Comparison of ENCODE assay signal across 12 mouse cellular contexts in genomic region chr3:83714572-83714971, GRCm38 (mm10). TPM values are rescaled to one million over a fixed set of nuclear protein-coding genes. Genes with fewer than 3 reads are reported as not detected.
A peak's percentile ranks its signal among the peaks of the same experiment; 100 is the strongest.
DNase-seq lines count a peak whose midpoint lies in the region; ATAC-seq and TF ChIP-seq lines count a peak whose summit lies in the region.
"Had no signal": no experiment of that assay in that cellular context is flagged by ENCODE, and none has a peak within 500 bp of the region (broad histone marks: within the 10 kb centered on the region; RNA-seq: fewer than 3 reads in every experiment).

No protein-coding gene starts in this region.

- intact Hi-C loops in gastrocnemius, postnatal 14 days (cut with DNase I; ENCODE audit: low total_unique reads): no loop called here

- no peaks in the 10 kb centered on the region for H3K4me1 ChIP-seq in lung, adult 2 months (ENCODE audit: control insufficient read depth, insufficient read depth, low read length)
- H3K4me1 ChIP-seq: liver, embryonic 15.5 days had no signal

- no peak for TF ChIP-seq POLR2A in lung, adult 2 months (IDR thresholded peaks at IDR 0.05; ENCODE audit: borderline replicate concordance, extremely low read depth, low read depth, low read length)

- H3K4me3 ChIP-seq in lung, adult 2 months (replicated peaks; ENCODE audit: extremely low read depth, low read depth, low read length): no peak overlapping the region
- H3K4me3 ChIP-seq: hindbrain, embryonic 10.5 days; liver, embryonic 15.5 days; myocyte had no signal

- peak; percentile 49 for TF ChIP-seq CTCF in lung, adult 2 months (IDR thresholded peaks at IDR 0.05; ENCODE audit: insufficient read depth, low read length)

- ATAC-seq in hematopoietic stem cell, adult 5-6 weeks (replicated peaks in 1 of 2; ENCODE audit: insufficient read depth in 1 of 2, low FRiP score in 2 of 2, low TSS enrichment in 1 of 2, low read depth in 1 of 2, poor library complexity in 2 of 2, severe bottlenecking in 2 of 2): peak; percentile 33 to 57; a peak in 2 of 4 replicates

- 75% methylated on average over 6 of the region's 6 CpGs for WGBS in lung, adult 2 months

- DNase-seq in adrenal gland, postnatal 14 days: peak; percentile 40
- no peak for DNase-seq in adrenal gland, adult 8-10 months
- DNase-seq in lung, adult 2 months: no peak
- no peak for DNase-seq in lung, adult 18-20 months
- peak; percentile 33 for DNase-seq in MEL-GATA-1-ER (ENCODE audit: extremely low read depth, low read depth)
- DNase-seq in frontal cortex, postnatal 14 days (ENCODE audit: low spot score in 2 of 2): no peak
- DNase-seq in gastrocnemius, postnatal 14 days: no peak
- DNase-seq: right cerebral cortex, postnatal 25 days had no signal

RNA-seq across cellular contexts. Expression of gene Sfrp2, which starts 51.5 kb away (rescaled TPM):
- 10.6 and 10.7 TPM in 2 replicates for total RNA-seq in adrenal gland, postnatal 14 days (2021)
- total RNA-seq in adrenal gland, adult 8-10 months (2022): 1 to 10 TPM in 3 of 4 experiments, under 1 TPM in 1; 0.59 to 2.6 (median 1.9) TPM
- 33.1 and 48.9 TPM in 2 replicates for polyA plus RNA-seq in lung, adult 2 months (2012; rRNA removed)
- total RNA-seq in hematopoietic stem cell, adult 5-6 weeks (2017): not detected in 2 replicates
- total RNA-seq in gastrocnemius, postnatal 14 days (2021): 10 to 100 TPM in 1 of 2 experiments, 1 to 10 TPM in 1; 8.8 to 14.3 TPM

Comparison
In these comparisons a context has a peak if more than half of its experiments do, and no peak if none do; other contexts are left out.
1. DNase-seq: peak in adrenal gland, postnatal 14 days (single experiment) and MEL-GATA-1-ER (single experiment); none in adrenal gland, adult 8-10 months (single experiment), lung, adult 2 months (single experiment), lung, adult 18-20 months (0 of 2), frontal cortex, postnatal 14 days (0 of 2) and gastrocnemius, postnatal 14 days (single experiment).